9 mouse cellular contexts compared by ENCODE assay signal in the genomic region with DNA sequence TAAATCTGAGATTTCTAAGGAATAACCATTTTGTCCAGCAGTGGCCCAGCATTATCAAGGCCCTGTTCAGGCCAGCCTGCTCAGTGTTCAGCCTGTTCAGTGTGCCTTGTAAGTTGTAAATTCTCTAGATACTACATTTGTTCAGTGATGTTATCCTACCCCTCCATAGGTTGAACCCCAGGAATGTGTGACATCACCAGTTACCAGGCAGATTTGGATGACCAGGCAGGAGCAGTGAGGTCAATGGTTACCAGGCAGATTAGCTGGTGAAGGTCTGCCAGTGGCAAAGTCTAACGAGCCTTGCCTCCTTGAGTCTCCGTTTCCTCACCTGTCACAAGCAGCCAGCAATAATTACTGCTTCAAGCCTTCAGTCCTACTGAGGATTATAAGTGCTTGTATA. TPM values are rescaled to one million over a fixed set of nuclear protein-coding genes. Genes with fewer than 3 reads are reported as not detected.
A peak's percentile ranks its signal among the peaks of the same experiment; 100 is the strongest.
DNase-seq lines count a peak whose midpoint lies in the region; ATAC-seq and TF ChIP-seq lines count a peak whose summit lies in the region.
"Had no signal": no experiment of that assay in that cellular context is flagged by ENCODE, and none has a peak within 500 bp of the region (broad histone marks: within the 10 kb centered on the region; RNA-seq: fewer than 3 reads in every experiment).

No protein-coding gene starts in this region.

- no peaks in the 10 kb centered on the region for H3K36me3 ChIP-seq in thymus, adult 2 months (ENCODE audit: control insufficient read depth, insufficient read depth, low read length)
- no peaks in the 10 kb centered on the region for H3K36me3 ChIP-seq in embryonic facial prominence, embryonic 14.5 days (ENCODE audit: control insufficient read depth, insufficient read depth, low read length)
- H3K36me3 ChIP-seq in kidney, postnatal 0 days (ENCODE audit: insufficient read depth, low read length) = no peaks in the 10 kb centered on the region
- H3K36me3 ChIP-seq in lung, embryonic 14.5 days (ENCODE audit: insufficient read depth) = no peaks in the 10 kb centered on the region
- H3K36me3 ChIP-seq in stomach, embryonic 15.5 days = no peaks in the 10 kb centered on the region
- H3K36me3 ChIP-seq: heart, embryonic 13.5 days had no signal

- WGBS in thymus, adult 2 months = 76% methylated on average over 2 of the region's 2 CpGs
- 41% methylated on average over 2 of the region's 2 CpGs for WGBS in embryonic facial prominence, embryonic 14.5 days
- WGBS in kidney, postnatal 0 days = 33% methylated on average over 2 of the region's 2 CpGs
- WGBS in lung, embryonic 14.5 days = 33% methylated on average over 2 of the region's 2 CpGs
- 31% methylated on average over 2 of the region's 2 CpGs for WGBS in stomach, embryonic 15.5 days

- H3K9ac ChIP-seq in embryonic facial prominence, embryonic 14.5 days (ENCODE audit: low read depth, low read length) = no peak overlapping the region
- H3K9ac ChIP-seq in kidney, postnatal 0 days (ENCODE audit: low read depth, low read length) = no peak overlapping the region
- H3K9ac ChIP-seq in lung, embryonic 14.5 days = no peak overlapping the region
- H3K9ac ChIP-seq in stomach, embryonic 15.5 days = no peak overlapping the region
- H3K9ac ChIP-seq: heart, embryonic 13.5 days had no signal

- peak; percentile 73 for DNase-seq in CD4-positive, CD25-positive, alpha-beta regulatory T cell, adult 2 months (ENCODE audit: low read depth, low spot score)
- DNase-seq in thymus, postnatal 14 days = peak; percentile 38
- no peak for DNase-seq in thymus, adult 2 months
- peak; percentile 52 for DNase-seq in embryonic facial prominence, embryonic 14.5 days (ENCODE audit: low spot score)
- peak; percentile 94 for DNase-seq in kidney, postnatal 0 days (ENCODE audit: low spot score)
- DNase-seq in lung, embryonic 14.5 days = peak; percentile 85

- H3K27ac ChIP-seq in thymus, adult 2 months (ENCODE audit: control insufficient read depth, insufficient read depth, low read length) = no peak overlapping the region
- H3K27ac ChIP-seq in embryonic facial prominence, embryonic 14.5 days (replicated peaks; ENCODE audit: low read depth, low read length) = no peak overlapping the region
- no peak overlapping the region for H3K27ac ChIP-seq in kidney, postnatal 0 days
- H3K27ac ChIP-seq in lung, embryonic 14.5 days (ENCODE audit: low read depth) = no peak overlapping the region
- no peak overlapping the region for H3K27ac ChIP-seq in stomach, embryonic 15.5 days
- H3K27ac ChIP-seq: heart, embryonic 13.5 days had no signal

- peaks cover 16% of the 10 kb centered on the region for H3K4me1 ChIP-seq in thymus, adult 2 months (replicated peaks; ENCODE audit: control insufficient read depth, insufficient read depth, low read length)
- H3K4me1 ChIP-seq in embryonic facial prominence, embryonic 14.5 days (ENCODE audit: control insufficient read depth, insufficient read depth, low read length) = no peaks in the 10 kb centered on the region
- H3K4me1 ChIP-seq in kidney, postnatal 0 days (replicated peaks; ENCODE audit: insufficient read depth, low read length) = 0 out of 2 replicates have a peak, but pooled peaks cover 6% of the 10 kb centered on the region
- H3K4me1 ChIP-seq in lung, embryonic 14.5 days (ENCODE audit: insufficient read depth) = no peaks in the 10 kb centered on the region
- peaks cover 6% of the 10 kb centered on the region; the same call in 1 of the 2 replicates for H3K4me1 ChIP-seq in stomach, embryonic 15.5 days

- TF ChIP-seq POLR2A in thymus, adult 2 months (IDR thresholded peaks at IDR 0.05; ENCODE audit: control insufficient read depth, extremely low read depth, insufficient read depth, low read length, poor library complexity) = no peak

- H3K9me3 ChIP-seq in embryonic facial prominence, embryonic 14.5 days (ENCODE audit: control insufficient read depth, low read length) = no peaks in the 10 kb centered on the region
- H3K9me3 ChIP-seq in kidney, postnatal 0 days (replicated peaks; ENCODE audit: low read length) = no peaks in the 10 kb centered on the region
- H3K9me3 ChIP-seq in lung, embryonic 14.5 days (ENCODE audit: low read depth, low read length) = no peaks in the 10 kb centered on the region
- no peaks in the 10 kb centered on the region for H3K9me3 ChIP-seq in stomach, embryonic 15.5 days
- H3K9me3 ChIP-seq: heart, embryonic 13.5 days had no signal

- H3K4me3 ChIP-seq in thymus, adult 2 months (ENCODE audit: control insufficient read depth, insufficient read depth, low read length) = no peak overlapping the region
- no peak overlapping the region for H3K4me3 ChIP-seq in embryonic facial prominence, embryonic 14.5 days (ENCODE audit: low read depth, low read length)
- no peak overlapping the region for H3K4me3 ChIP-seq in kidney, postnatal 0 days (replicated peaks; ENCODE audit: low read depth, low read length)
- no peak overlapping the region for H3K4me3 ChIP-seq in lung, embryonic 14.5 days (ENCODE audit: low read depth, low read length)
- no peak overlapping the region for H3K4me3 ChIP-seq in stomach, embryonic 15.5 days (replicated peaks)
- H3K4me3 ChIP-seq: heart, embryonic 13.5 days had no signal

- H3K4me2 ChIP-seq in embryonic facial prominence, embryonic 14.5 days (ENCODE audit: low read depth, low read length) = no peak overlapping the region
- H3K4me2 ChIP-seq in kidney, postnatal 0 days (ENCODE audit: low read length) = no peak overlapping the region
- no peak overlapping the region for H3K4me2 ChIP-seq in lung, embryonic 14.5 days
- no peak overlapping the region for H3K4me2 ChIP-seq in stomach, embryonic 15.5 days
- H3K4me2 ChIP-seq: heart, embryonic 13.5 days had no signal

- TF ChIP-seq CTCF in thymus, adult 2 months (IDR thresholded peaks at IDR 0.05; ENCODE audit: borderline replicate concordance, control insufficient read depth, extremely low read depth, insufficient read depth, low read length, poor library complexity) = no peak
- TF ChIP-seq CTCF in kidney, postnatal 0 days (IDR thresholded peaks at IDR 0.05; ENCODE audit: low read depth) = no peak
- TF ChIP-seq CTCF in lung, embryonic 14.5 days (IDR thresholded peaks at IDR 0.05; ENCODE audit: low read depth) = no peak

- no peaks in the 10 kb centered on the region for H3K27me3 ChIP-seq in thymus, adult 2 months (ENCODE audit: control insufficient read depth, insufficient read depth, low read length)
- H3K27me3 ChIP-seq in embryonic facial prominence, embryonic 14.5 days (replicated peaks; ENCODE audit: control insufficient read depth, insufficient read depth, low read length) = no peaks in the 10 kb centered on the region
- no peaks in the 10 kb centered on the region for H3K27me3 ChIP-seq in kidney, postnatal 0 days (ENCODE audit: insufficient read depth, low read length)
- no peaks in the 10 kb centered on the region for H3K27me3 ChIP-seq in lung, embryonic 14.5 days (ENCODE audit: insufficient read depth, low read length)
- H3K27me3 ChIP-seq in stomach, embryonic 15.5 days (replicated peaks) = no peaks in the 10 kb centered on the region

- ATAC-seq in CD4-positive, CD25-positive, alpha-beta regulatory T cell, adult 4 months = no peak
- no peak for ATAC-seq in embryonic facial prominence, embryonic 14.5 days (ENCODE audit: low read depth)
- peak; percentile 83 for ATAC-seq in kidney, postnatal 0 days (replicated peaks; ENCODE audit: low FRiP score, low read depth)
- ATAC-seq in lung, embryonic 14.5 days (ENCODE audit: insufficient read depth) = peak; percentile 26; the same call in 1 of the 2 replicates
- ATAC-seq in stomach, embryonic 15.5 days (ENCODE audit: insufficient read depth, low FRiP score, low read depth) = peak; percentile 47; the same call in 1 of the 2 replicates

RNA-seq across cellular contexts. Expression of a gene that starts 18.8 kb away (rescaled TPM):
- polyA plus RNA-seq in CD4-positive, CD25-positive, alpha-beta regulatory T cell, adult 4 months (2017; shearing (Covaris generic)) = not detected
- not detected in 2 replicates for polyA plus RNA-seq in thymus, adult 2 months (2012; rRNA removed)
- not detected in 2 replicates for polyA plus RNA-seq in embryonic facial prominence, embryonic 14.5 days (2014; fragmentation: Nextera tagmentation; extraction: Ambion mirVana)
- not detected in 2 replicates for polyA plus RNA-seq in kidney, postnatal 0 days (2015; fragmentation: Nextera tagmentation; extraction: Ambion mirVana)
- polyA plus RNA-seq in lung, embryonic 14.5 days (2014; fragmentation: Nextera tagmentation; extraction: Ambion mirVana) = not detected in 2 replicates
- 0.45 TPM in 1 of 2 replicates, not detected in the other for polyA plus RNA-seq in stomach, embryonic 15.5 days (2015; fragmentation: Nextera tagmentation; extraction: Ambion mirVana)
- polyA plus RNA-seq: heart, embryonic 13.5 days had no signal

RNA-seq across cellular contexts. Expression of a gene that starts 23.4 kb away (rescaled TPM):
- polyA plus RNA-seq in CD4-positive, CD25-positive, alpha-beta regulatory T cell, adult 4 months (2017; shearing (Covaris generic)) = not detected
- 1.5 and 1.7 TPM in 2 replicates for polyA plus RNA-seq in thymus, adult 2 months (2012; rRNA removed)
- polyA plus RNA-seq in embryonic facial prominence, embryonic 14.5 days (2014; fragmentation: Nextera tagmentation; extraction: Ambion mirVana) = 0.36 and 0.39 TPM in 2 replicates
- polyA plus RNA-seq in kidney, postnatal 0 days (2015; fragmentation: Nextera tagmentation; extraction: Ambion mirVana) = 0.23 and 0.28 TPM in 2 replicates
- polyA plus RNA-seq in lung, embryonic 14.5 days (2014; fragmentation: Nextera tagmentation; extraction: Ambion mirVana) = 0.92 and 1.1 TPM in 2 replicates
- polyA plus RNA-seq in stomach, embryonic 15.5 days (2015; fragmentation: Nextera tagmentation; extraction: Ambion mirVana) = 12.8 and 13.3 TPM in 2 replicates

RNA-seq across cellular contexts. Expression of a gene that starts 26.6 kb away (rescaled TPM):
- 10 to 100 TPM; 15.2 to 21.1 TPM for polyA plus RNA-seq in CD4-positive, CD25-positive, alpha-beta regulatory T cell, adult 4 months (2017; shearing (Covaris generic))
- polyA plus RNA-seq in thymus, adult 2 months (2012; rRNA removed) = 87.4 and 88.1 TPM in 2 replicates
- 24.0 and 25.6 TPM in 2 replicates for polyA plus RNA-seq in embryonic facial prominence, embryonic 14.5 days (2014; fragmentation: Nextera tagmentation; extraction: Ambion mirVana)
- 20.8 and 22.3 TPM in 2 replicates for polyA plus RNA-seq in kidney, postnatal 0 days (2015; fragmentation: Nextera tagmentation; extraction: Ambion mirVana)
- 21.9 and 23.8 TPM in 2 replicates for polyA plus RNA-seq in lung, embryonic 14.5 days (2014; fragmentation: Nextera tagmentation; extraction: Ambion mirVana)
- 35.4 and 36.7 TPM in 2 replicates for polyA plus RNA-seq in stomach, embryonic 15.5 days (2015; fragmentation: Nextera tagmentation; extraction: Ambion mirVana)

RNA-seq across cellular contexts. Expression of a gene that starts 29.1 kb away (rescaled TPM):
- 1,000 to 10,000 TPM; 2,369 to 2,427 TPM for polyA plus RNA-seq in CD4-positive, CD25-positive, alpha-beta regulatory T cell, adult 4 months (2017; shearing (Covaris generic))
- polyA plus RNA-seq in thymus, adult 2 months (2012; rRNA removed) = 2,384 and 2,707 TPM in 2 replicates
- 1,174 and 1,204 TPM in 2 replicates for polyA plus RNA-seq in embryonic facial prominence, embryonic 14.5 days (2014; fragmentation: Nextera tagmentation; extraction: Ambion mirVana)
- polyA plus RNA-seq in kidney, postnatal 0 days (2015; fragmentation: Nextera tagmentation; extraction: Ambion mirVana) = 1,049 and 1,142 TPM in 2 replicates
- 1,245 and 1,303 TPM in 2 replicates for polyA plus RNA-seq in lung, embryonic 14.5 days (2014; fragmentation: Nextera tagmentation; extraction: Ambion mirVana)
- polyA plus RNA-seq in stomach, embryonic 15.5 days (2015; fragmentation: Nextera tagmentation; extraction: Ambion mirVana) = 954 and 1,069 TPM in 2 replicates

RNA-seq across cellular contexts. Expression of a gene that starts 39.2 kb away (rescaled TPM):
- polyA plus RNA-seq in CD4-positive, CD25-positive, alpha-beta regulatory T cell, adult 4 months (2017; shearing (Covaris generic)) = not detected
- 0.84 and 1.2 TPM in 2 replicates for polyA plus RNA-seq in thymus, adult 2 months (2012; rRNA removed)
- 0.67 and 1.5 TPM in 2 replicates for polyA plus RNA-seq in embryonic facial prominence, embryonic 14.5 days (2014; fragmentation: Nextera tagmentation; extraction: Ambion mirVana)
- 0.59 and 0.91 TPM in 2 replicates for polyA plus RNA-seq in kidney, postnatal 0 days (2015; fragmentation: Nextera tagmentation; extraction: Ambion mirVana)
- polyA plus RNA-seq in lung, embryonic 14.5 days (2014; fragmentation: Nextera tagmentation; extraction: Ambion mirVana) = 0.76 and 1.9 TPM in 2 replicates
- polyA plus RNA-seq in stomach, embryonic 15.5 days (2015; fragmentation: Nextera tagmentation; extraction: Ambion mirVana) = 1.1 and 1.9 TPM in 2 replicates

Comparison
In these comparisons a context has a peak if more than half of its experiments do, and no peak if none do; other contexts are left out.
1. ATAC-seq: peak in kidney, postnatal 0 days (single experiment), lung, embryonic 14.5 days (single experiment) and stomach, embryonic 15.5 days (single experiment); none in CD4-positive, CD25-positive, alpha-beta regulatory T cell, adult 4 months (single experiment) and embryonic facial prominence, embryonic 14.5 days (single experiment).